Mouse (Mus musculus): ENCODE measurements around the gene Nipa1. TPM values are rescaled to one million over a fixed set of nuclear protein-coding genes. Genes with fewer than 3 reads are reported as not detected.

Nipa1 gene
- polyA plus RNA-seq (2012; rRNA removed; ENCODE audit: low replicate concordance): 2.8 and 3.9 TPM in 2 replicates

GRCm38 (mm10) chr7:56019930-56020253 is at the start of gene Nipa1:
TSS of gene Nipa1 (minus strand) at chr7:56019954.

GRCm38 (mm10) chr7:56049831-56050321 is 30.1 kb upstream of the Nipa1 start, which contains the start of gene Herc2:
TSS of gene Herc2 (plus strand) at chr7:56050196.

GRCm38 (mm10) chr7:55962004-55962908 is 57.5 kb downstream of the Nipa1 start, which contains the start of gene Nipa2:
TSS of gene Nipa2 (minus strand) at chr7:55962476.

Other genes starting within 250 kb of the Nipa1 start
- gene Tubgcp5, start 225.8 kb downstream of the Nipa1 start, polyA plus RNA-seq (2012; rRNA removed; ENCODE audit: low replicate concordance): 2.1 and 4.6 TPM in 2 replicates
- gene Cyfip1, start 178.2 kb downstream of the Nipa1 start, polyA plus RNA-seq (2012; rRNA removed; ENCODE audit: low replicate concordance): 27.4 and 54.0 TPM in 2 replicates
- gene Nipa2, start 57.5 kb downstream of the Nipa1 start, polyA plus RNA-seq (2012; rRNA removed; ENCODE audit: low replicate concordance): 8.4 and 30.1 TPM in 2 replicates
- 21.2 and 21.8 TPM in 2 replicates for gene Herc2, start 30.2 kb upstream of the Nipa1 start, polyA plus RNA-seq (2012; rRNA removed; ENCODE audit: low replicate concordance)
- gene Oca2, start 219.8 kb upstream of the Nipa1 start, polyA plus RNA-seq (2012; rRNA removed; ENCODE audit: low replicate concordance): 0.06 TPM in 1 of 2 replicates, not detected in the other